Mouse (Mus musculus) G1E (cell line): ENCODE data around the gene Cilp2.

Experiments used
- CTCF ChIP-seq: IDR thresholded peaks from 2 replicates; pipeline ENCODE4 v1.5.1; 2012; ENCODE audit warnings: low read depth, low read length, inconsistent platforms, mixed read lengths
- POLR2AphosphoS5 ChIP-seq: IDR thresholded peaks from 2 replicates; pipeline ENCODE4 v1.6.1; 2012; ENCODE audit warnings: low read depth, low read length, inconsistent platforms; ENCODE audit not compliant: insufficient replicate concordance

DNA sequence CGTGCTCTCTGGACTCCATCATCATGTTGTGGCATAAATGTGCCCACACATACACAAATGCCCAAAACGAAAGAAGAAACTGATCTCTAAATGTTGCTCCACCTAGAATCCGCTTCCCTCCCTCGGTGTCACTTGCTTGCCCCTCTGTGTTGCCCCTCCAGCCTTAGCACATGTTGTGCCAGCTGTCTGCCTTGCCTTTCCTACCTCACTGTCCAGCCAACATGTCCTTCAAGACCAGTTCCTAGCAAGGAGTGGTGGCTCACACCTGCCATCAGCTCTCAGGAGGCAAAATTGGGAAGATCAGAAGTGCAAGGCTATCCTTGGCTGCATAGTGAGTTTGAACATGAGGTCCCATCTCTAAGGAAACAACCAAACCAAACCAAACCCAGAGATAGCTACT lies 10.1 kb downstream of the Cilp2 start:
- TF ChIP-seq CTCF, result no peak
- no peak for TF ChIP-seq POLR2AphosphoS5
